Mouse (Mus musculus) kidney, postnatal 36 days (tissue): ENCODE measurements around the gene Errfi1.

Experiments
- DNase-seq, 2 experiments: peaks; one replicate each; pipeline ENCODE4 v3.0.0; 2021 to 2022; ENCODE audit warnings: mixed read lengths in 2 of 2

Gene Errfi1

DNA sequence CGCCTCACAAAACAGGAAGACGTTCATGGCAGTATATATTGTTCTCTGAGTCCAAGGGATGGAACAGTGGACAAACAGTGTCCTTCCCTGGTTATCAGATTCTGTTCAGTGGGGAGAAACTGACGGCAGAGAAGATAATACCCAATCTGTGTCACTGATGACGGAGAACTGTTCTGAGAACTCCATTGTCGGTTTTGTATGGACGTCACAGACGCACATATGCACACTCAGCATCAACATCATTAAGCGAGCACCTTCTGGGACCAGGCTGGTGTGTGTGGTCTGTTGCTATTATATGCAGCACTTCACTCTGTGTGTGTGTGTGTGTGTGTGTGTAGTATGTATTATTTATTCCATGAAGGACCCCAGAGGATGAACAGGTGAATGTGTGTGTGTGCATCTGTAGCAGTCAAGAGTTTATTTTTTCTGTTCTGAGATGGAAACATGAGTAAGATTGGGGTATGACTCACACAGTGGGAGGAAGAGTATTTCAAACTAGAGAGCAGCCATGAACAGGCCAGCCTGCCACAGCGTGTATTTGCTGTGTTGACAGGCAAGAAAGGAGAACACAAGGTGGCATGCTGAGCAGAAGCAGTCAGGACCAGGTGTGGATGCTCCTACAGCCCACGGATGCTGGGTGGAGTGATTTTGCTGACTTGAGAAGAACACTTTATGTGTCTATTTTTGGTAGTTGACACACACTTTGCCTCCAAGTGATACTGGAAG, 61.6 kb downstream of the Errfi1 start:
- no peak for DNase-seq

DNA sequence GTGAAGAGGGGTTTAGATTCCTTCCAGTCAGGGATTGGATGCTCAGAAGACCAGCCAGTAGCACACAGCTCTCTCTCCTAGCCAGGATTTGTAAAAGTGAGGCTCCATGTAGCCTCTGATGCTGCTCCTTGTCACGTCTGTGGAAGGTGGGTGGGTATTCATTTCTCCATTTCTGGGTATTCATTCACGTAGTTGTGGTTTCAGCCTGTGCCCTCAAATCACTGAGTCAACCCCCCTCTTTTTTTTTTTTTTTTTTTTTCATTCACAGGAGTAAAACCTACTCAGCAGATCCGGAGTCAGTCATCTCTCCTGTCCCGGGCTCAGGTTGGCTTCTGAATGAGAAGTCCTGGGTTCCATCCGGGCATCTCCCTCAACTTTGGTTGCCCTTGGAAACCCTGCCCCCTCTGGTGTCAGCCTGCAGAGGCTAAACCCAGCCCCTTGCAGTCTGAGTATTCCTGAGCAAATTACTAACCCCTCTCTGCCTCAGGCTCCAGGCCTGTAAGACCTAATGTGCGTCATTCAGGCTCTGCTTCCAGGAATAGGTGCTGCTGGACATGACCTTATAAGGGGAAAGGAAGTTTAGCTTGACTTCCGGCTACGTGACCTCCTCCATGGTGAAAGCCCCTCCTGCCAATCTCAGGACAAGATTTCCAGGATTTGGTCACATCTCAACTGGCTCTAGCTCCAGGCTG, 63.8 kb downstream of the Errfi1 start:
- no peak for DNase-seq
